Mouse (Mus musculus): ENCODE data around the gene Lias.

Lias gene

DNA sequence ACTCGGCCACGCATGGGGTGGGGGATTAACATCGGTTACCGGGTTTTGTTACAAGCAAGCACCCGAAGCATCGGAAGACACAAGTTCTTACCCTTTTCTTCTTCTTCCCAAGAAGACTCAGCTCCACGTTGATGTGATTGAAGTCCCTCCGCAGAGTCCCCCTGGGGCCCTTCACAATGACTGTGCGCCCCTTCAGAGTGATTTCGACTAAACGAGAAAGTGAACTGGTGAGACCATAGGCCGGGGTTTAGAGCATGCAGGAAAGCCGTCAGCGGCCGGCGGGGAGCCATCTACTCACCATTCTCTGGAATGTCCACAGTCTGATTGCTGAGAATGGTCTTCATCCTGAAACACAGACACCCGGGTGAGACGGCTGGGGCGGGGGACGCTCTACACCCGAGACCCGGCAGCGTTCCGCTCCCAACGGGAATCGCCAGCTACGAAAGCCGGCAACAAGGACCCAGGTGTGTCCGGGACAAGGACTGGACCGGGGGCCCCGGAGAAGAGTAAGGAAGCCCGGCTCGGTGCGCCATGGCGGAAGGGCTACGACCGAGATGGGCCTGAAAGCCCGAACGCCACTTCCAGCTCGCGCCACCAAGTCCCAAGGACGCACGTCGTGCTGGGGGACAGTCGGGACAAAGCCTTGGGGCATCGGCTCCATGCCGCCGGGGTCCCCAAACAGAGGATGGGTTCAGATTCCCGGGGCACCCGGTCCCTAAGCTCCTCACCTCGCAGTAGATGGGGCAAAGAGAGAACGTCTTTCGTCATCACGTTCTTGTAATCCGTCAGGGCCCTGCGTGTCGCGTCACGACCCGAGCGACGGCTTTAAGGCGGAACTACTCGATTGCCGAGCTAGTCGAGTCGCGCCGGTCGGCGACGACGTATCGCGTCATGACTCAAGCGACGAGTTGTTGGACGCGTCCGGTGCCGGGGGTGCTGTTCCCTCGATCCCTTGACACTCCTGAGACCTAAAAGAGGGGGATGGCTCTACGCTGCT is at the start of gene Lias, which contains the start of gene Rpl9:
Gene Lias (plus strand): TSS at position 850 of the 997 bp plus-strand sequence.
Gene Rpl9 (minus strand): TSS at position 797 of the 997 bp plus-strand sequence.
- peak; percentile 92 to 97 for DNase-seq (ENCODE audit: low read depth in 1 of 2, low spot score in 2 of 2)

DNA sequence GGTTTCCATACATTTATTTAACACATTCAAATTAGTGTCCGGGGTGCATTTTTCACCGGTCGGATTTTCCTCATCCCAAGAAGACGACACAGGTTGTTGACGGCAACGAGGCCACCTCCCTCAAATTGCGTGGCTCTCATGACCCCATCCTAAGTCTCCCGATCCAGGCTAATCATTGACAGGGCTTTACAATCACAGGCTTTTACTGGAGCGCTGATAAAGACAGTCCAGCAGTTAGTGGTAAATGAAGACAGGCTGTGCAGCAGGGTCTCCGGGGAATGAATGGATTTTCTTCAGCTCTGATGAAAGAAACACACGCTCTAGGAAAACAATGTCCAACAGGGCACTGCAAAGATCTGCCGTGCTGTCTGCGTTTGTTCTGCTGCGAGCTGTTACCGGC is 43.1 kb upstream of the Lias start, which contains the start of gene Klb:
Gene Klb (plus strand): TSS at position 147 of the 400 bp plus-strand sequence.
- no peak for DNase-seq (ENCODE audit: low read depth in 1 of 2, low spot score in 2 of 2)

DNA sequence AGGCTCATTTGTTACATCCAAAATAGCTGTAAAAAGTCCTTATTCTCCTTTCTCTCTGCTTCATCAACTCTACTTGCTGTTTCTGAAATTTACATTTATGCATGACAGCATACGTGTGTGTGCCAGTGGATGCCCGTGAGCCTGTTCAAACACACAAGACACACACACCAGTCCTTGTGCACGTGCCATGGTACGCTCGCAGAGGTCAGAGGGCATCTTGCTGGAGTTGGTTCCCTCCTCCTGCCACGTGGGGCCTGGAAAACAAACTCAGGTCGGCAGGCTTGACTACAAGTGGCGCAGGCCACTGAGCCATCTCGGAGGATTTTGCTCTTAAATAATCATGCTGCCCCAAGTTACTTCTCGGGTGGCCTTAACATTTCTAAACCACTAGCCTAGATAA is 40.8 kb upstream of the Lias start:
- DNase-seq (ENCODE audit: low read depth in 1 of 2, low spot score in 2 of 2) = no peak

DNA sequence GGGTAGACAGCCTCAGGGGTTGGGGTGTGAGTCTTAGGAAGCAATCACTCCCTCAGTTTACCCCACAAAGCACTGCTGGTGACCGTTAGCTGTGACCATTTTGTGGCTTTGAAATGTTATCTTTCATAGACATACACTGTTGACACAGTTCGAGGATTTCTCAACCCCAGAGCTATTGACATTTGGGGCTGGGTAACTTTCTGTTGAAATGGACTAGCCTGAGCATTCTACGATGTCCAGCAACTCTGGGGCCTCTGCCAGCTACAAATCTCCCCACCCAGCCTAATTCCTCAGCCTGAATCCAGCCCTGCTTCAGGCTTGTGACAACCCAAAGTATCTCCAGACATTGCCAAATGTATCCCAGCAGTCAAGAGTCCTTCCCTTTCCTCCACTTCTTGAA is 37.2 kb upstream of the Lias start:
- DNase-seq (ENCODE audit: low read depth in 1 of 2, low spot score in 2 of 2) = no peak

DNA sequence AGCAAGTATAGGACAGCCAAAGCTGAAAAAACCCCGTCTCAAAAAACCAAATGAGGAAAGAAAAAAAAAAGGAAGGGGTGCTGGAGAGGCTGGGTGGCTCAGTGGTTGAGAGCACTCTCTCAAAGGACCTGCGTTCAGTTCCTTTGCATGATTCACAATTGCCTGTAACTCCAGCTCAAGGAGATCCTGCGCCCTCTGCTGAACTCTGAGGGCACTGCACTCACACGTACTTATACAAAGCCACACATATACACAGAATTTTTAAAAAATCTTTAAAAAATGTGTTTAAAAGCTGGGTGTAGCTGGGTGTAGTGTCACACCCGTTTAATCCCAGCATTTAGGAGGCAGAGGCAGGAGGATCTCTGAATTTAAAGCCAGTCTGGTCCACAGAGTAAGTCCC is 36.3 kb upstream of the Lias start:
- no peak for DNase-seq (ENCODE audit: low read depth in 1 of 2, low spot score in 2 of 2)

DNA sequence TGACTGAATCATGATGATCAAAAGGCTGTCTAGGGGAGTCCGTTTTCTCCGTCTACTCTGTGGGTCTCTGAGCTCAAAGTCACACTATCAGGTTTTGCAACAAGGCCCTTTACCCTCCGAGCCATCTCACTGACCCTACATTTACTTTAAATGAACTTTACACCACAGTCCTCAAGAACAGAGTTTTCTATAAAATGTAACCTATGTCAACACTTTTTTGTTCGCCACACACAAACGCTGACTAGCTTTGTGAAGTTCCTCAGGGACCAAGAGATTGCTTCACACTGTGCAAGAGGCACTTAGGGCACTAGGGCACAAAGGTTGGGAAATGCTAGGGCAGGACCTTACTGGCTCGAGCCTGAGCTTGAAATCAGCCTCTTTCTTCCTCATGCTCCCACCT is 34.4 kb upstream of the Lias start:
- peak in 1 of 2 experiments; percentile 21 for DNase-seq (ENCODE audit: low read depth in 1 of 2, low spot score in 2 of 2)

DNA sequence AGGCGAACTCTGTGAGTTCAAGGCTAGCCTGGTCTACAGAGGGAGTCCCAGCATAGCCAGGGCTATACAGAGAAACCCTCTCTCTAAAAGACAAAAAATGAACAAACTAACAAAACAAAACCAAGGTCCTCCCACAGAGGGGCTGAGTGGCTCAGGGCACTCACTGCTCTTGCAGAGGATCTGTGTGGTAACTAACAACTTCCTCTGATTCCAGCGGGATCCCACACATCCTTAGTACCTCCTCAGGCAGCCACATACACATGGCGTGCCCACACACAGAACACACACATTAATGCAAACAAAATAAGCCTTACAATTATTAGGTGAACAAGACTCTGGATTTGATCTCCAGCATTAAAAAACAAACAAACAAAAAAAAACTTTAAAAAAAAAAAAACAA is 33.5 kb upstream of the Lias start:
- DNase-seq (ENCODE audit: low read depth in 1 of 2, low spot score in 2 of 2) = no peak

DNA sequence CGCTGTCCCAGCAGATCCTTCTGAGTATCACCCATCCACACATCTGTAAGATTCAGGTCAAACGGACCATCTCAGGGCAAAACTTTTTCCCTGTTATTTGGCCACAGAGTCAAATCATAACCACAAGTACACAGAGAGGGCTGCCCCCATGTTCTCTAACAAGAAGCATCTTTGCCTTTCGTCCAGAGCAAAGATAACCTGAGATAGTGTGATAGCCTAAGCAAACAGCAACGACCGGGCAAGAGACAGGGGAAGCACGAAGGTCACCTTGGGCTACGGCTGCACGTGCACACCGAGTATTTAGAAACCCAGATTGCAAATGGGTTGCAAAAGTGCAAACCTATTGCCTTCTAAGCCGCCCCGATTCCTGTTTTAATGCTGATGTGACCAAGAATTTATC is 23.5 kb upstream of the Lias start:
- DNase-seq (ENCODE audit: low read depth in 1 of 2, low spot score in 2 of 2) = no peak

DNA sequence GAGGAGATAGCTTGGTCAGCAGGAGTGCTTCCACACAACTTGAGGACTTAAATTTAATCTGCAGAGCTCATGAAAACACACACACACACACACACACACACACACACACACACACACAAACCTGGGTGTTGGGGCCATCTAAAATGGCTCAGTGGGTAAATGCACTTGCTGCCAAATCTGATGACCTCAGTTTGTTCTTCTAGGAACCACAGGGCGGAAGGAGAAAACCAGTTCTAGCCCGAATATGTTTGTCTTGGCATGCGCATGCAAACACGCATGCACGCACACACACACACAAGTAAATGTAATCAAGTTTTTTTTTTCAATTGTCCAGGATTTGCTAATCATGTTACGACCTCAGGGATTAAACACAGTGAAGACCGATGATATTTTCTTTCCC is 19.7 kb upstream of the Lias start:
- no peak for DNase-seq (ENCODE audit: low read depth in 1 of 2, low spot score in 2 of 2)

DNA sequence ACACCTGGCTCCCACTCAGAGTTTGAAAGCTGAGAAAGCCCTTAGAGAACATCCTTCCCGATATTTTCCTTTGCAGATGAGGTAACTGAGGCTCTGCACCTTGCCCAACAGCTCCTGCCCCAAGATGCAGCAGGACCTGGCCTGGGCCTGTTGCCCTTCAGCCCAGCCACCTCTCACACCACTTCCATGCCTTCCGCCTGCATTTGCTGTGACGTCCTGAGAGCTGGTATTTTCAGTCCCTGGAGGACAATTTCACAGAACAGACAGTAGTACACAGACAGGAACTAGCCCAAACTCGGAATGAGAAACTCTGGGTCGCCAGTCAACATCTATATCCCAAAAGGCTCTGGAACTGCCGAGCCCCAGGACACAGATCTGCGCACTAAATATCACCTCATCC is 16.6 kb upstream of the Lias start:
- DNase-seq (ENCODE audit: low read depth in 1 of 2, low spot score in 2 of 2) = no peak

DNA sequence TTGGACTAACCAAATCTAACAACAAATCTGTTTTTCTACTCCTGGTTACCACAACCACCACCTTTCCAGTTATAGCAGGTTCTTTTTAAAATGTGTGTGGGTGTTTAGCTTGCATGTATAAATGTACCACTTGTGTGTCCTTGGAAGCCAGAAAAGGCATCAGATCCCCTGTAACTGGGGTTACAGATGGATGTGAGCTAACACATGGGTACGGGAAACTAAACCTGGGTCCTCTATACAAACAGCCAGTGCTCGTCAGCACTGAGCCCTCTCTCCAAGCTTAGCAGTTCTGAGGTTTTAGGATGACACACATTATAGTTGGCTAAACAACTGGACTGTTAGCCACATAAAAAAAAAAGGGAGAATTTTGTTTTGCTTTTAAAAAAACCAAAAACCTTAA is 5.6 kb upstream of the Lias start:
- DNase-seq (ENCODE audit: low read depth in 1 of 2, low spot score in 2 of 2) = no peak

DNA sequence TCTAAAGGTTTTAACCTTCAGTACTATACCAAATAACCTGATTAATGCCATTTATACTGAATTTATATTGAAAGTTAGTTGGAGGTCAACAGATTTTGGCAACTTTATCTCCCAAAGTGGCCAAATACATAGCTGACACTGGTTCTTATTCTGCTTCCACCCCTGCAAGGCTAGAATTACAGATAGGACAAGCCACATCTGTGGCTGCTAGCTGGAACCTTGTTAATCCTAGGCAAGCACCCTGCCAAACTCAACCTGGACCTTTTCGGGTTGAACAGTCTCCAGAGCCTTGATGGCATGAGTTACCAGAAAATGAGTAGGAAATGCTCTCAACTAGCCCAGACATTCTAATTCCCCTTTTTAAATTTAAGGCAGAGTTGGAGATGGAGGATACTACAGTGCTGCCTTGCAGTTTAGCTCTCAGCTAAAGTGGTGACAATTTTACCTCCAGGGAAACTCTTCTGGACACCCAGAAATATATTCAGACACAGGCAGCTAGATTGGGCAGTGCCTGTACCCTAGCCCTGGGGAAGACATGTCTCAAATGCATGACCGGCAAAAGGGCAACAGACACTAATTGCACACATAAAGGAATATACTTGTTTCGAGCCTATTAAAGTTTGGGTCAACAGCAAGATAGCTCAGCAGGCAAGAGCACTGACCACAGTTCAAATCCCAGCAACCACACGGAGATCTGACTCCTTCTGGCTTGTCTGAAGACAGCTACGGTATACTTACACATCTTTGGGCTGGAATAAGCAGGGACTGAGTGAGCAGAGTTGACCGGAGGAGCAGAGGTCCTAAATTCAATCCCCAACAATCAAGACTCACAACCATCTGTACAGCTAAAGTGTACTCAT is 4.1 kb upstream of the Lias start:
- DNase-seq (ENCODE audit: low read depth in 1 of 2, low spot score in 2 of 2) = no peak

DNA sequence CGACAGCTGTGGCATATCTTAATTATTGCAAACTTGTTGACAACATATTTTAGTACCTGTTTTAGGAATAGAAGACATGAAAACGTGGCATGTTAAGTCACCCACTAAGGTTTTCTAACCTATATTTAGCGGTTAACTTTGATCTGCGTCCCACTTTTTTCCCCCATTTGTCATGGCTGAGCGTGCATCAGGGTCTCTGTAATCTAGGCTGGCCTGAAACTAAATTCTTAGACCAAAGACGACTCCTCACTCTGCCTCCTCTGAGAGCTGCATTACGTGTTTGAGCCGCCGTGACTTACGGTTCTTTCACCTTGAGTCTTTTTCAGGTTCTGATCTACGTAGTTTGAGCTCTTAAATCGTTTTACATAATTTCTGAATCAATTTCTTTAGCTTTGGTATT is 456 bp downstream of the Lias start:
- no peak for DNase-seq (ENCODE audit: low read depth in 1 of 2, low spot score in 2 of 2)

DNA sequence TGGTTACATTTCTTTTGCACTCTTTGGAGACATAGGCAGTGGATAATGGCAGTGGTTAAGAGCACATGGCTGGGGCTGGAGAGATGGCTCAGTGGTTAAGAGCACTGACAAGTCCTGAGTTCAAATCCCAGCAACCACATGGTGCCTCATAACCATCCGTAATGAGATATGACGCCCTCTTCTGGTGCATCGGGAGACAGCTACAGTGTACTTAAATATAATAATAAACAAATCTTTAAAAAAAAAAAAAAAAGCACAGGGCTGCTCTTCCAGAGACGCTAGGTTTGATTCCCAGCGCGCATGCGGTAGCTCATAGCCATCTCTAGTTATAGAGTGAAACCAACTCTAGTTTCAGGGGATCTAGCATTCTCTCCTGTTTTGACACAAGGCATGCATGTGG is 3.1 kb downstream of the Lias start:
- DNase-seq (ENCODE audit: low read depth in 1 of 2, low spot score in 2 of 2) = no peak

DNA sequence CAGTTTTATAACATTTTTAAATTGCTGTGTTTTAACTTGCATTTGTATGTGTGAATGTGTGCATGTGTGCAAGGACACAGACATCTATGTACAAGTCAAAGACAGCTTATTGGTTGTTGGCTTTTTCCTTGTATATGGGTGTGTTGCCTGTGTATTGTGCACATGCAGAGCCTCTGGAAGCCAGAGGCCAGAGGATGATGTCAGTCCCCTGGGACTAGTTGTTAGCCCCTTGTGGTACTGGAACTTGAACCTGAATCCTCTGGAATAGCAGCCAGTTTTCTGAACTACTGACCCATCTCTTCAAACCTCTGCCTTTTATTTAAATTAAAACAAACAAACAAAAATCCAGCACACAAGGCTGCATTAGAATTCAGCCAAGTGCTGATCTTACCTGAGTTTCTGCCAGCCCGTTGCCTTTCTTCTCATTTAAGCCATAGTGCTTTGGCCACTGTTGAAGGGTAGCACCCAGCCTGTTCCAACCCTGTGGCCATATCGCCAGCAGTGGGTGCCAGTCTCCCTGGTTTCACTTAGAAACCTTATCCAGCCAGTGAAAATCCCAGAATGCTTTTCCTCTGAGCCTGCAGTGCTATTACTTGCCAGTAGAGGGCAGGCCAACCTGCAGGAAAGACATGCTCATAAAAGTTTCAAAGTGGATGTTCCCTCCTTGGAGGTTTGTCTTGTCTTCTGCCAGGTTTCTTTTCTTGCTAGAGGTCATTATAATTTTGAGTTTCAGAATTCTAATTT is 10.1 kb downstream of the Lias start:
- DNase-seq (ENCODE audit: low read depth in 1 of 2, low spot score in 2 of 2) = peak; percentile 57 to 67

DNA sequence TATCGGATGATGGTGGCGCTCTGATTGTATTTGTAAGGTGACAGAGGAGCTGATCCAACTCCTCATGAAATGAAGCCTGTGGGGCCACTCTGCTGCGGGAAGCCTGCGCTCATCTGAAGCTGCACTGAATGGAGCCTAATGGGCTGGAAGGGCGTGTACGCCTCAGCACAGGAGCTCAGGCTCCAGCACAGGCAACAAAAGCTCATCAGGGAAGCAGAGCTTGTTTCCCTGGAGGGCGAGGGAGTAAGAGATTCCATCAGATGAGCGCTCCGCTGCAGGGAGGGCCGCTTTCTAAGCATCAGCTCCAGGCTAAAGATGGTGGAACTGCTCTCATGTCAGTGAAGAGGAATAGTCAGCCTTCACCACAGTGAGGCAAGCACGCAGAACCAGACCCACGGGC is 16.7 kb downstream of the Lias start:
- no peak for DNase-seq (ENCODE audit: low read depth in 1 of 2, low spot score in 2 of 2)

DNA sequence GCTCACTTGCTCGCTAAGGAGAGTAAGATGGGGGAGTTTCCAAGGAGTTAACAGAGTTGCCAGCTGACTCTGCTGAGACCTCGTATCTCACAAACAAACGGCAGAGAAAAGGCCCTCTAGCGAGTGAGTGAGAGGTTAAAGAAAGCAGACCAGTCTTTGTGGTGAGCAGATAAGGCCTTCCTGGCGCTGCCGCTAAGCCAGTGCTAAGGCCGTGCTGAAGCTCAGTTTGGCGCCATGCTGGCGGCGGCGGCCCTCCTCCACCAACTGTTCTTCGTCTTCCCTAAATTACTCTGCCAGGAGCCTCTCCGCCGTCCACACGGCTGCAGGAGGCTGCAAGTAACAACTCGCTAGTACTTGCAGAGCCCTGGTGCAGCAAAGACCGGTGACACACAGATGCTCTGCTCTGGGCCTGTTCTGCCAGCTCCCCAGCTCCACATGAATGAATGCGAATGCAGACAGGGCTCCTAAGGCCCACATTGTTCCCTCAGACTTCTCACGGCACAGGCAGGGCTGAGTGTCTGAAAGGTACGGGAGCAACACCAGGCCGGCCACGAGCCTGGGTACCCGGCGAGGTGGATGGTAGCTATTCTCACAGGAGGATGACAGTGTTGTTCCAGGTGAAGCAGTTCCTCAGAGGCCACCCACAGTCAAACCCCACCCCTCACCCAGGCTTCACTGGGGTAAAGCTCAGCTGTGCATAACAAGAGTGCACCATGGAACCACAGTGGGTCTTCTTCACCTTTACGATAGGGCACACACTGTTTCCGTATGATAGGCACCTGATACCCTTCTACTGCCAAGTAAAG is 24.6 kb downstream of the Lias start:
- no peak for DNase-seq (ENCODE audit: low read depth in 1 of 2, low spot score in 2 of 2)

DNA sequence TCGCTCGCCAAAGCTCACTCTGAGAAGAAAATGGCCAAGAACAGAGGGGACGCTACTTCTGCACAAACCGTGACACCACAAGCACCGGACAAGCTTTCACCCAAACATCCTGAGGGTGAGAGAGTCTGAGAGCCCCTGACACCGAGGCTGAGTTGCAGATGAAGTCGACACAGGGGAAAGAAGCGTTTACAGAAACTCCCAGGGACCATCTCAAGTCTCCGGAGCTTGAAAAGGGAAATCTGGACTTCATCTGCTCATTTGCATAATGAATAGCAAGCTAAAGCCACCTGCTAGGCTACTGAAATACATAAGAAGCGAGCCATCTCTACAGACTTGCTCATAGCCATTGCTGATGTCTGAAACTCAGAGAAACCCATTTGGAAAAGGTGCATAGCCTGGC is 27.8 kb downstream of the Lias start:
- no peak for DNase-seq (ENCODE audit: low read depth in 1 of 2, low spot score in 2 of 2)

DNA sequence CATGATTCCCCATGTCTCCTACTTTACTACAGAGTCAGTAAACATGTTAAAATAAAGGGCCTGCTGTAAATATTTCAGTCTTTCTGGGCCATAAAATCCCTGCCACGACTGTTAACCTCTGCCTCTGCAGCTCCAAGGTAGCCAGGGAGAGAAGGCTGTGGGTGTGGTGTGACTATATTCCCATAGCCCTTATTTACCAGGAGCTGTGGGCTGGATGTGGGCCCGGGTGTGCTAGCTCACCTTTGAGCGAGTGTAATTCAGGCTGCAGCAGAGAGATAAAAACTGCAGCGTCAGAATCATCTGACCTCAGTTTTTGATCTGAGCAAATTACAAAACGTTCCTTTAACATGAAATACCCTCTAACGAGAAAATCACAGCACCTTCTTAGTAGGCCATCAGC is 29.5 kb downstream of the Lias start:
- DNase-seq (ENCODE audit: low read depth in 1 of 2, low spot score in 2 of 2) = no peak

DNA sequence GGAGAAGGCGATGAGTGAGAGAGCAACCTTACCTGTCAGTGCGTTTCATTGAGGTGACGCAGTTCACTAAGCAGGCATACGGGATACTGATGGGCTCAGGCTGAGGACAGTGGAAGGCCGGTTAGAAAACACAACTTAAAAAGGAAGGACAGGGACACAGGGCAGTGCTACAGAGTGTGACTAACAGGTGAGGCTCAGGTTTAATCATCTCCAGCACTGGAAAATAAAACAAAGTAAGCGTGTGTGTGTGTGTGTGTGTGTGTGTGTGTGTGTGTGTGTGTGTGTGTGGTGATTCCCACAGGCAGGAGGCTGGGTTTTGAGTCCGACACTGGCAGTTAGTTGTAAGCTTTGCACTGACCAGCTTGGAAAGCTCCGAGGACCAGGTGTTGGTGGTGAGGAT is 31.5 kb downstream of the Lias start:
- DNase-seq (ENCODE audit: low read depth in 1 of 2, low spot score in 2 of 2) = no peak

Data from monocyte, adult 2 months (primary cell).